Mouse (Mus musculus) embryonic facial prominence, embryonic 11.5 days (tissue): Measurements from ENCODE around the gene Ube2g2. TPM values are rescaled to one million over a fixed set of nuclear protein-coding genes. Genes with fewer than 3 reads are reported as not detected.

ENCODE experiments used
- ATAC-seq: fragments of 200-750 bp; cut with Nextera tagmentation; replicated peaks from 2 replicates; pipeline ENCODE4 v1.8.0; 2017; ENCODE audit warnings: low read depth; ENCODE audit not compliant: insufficient number of reproducible peaks, low FRiP score, low TSS enrichment
- DNase-seq: peaks from one replicate; pipeline ENCODE4 v3.0.0-alpha.2; 2015; ENCODE audit warnings: low spot score
- H3K27ac ChIP-seq: fragments of 300-500 bp; sonication (generic); replicated peaks from 2 replicates; pipeline ENCODE4 v1.5.1; 2014; ENCODE audit warnings: mild to moderate bottlenecking, low read depth, low read length, control low read depth
- H3K27me3 ChIP-seq: fragments of 300-500 bp; sonication (generic); 2 replicates; pipeline ENCODE4 v1.6.1; 2014; ENCODE audit warnings: mild to moderate bottlenecking, low read length, moderate library complexity, mixed read lengths; ENCODE audit not compliant: control insufficient read depth, insufficient read depth
- H3K36me3 ChIP-seq: fragments of 300-500 bp; sonication (generic); replicated peaks from 2 replicates; pipeline ENCODE4 v1.6.1; 2014; ENCODE audit warnings: low read depth, mild to moderate bottlenecking, low read length, moderate library complexity, mixed read lengths; ENCODE audit not compliant: control insufficient read depth, insufficient read depth
- H3K4me1 ChIP-seq: fragments of 300-500 bp; sonication (generic); 2 replicates; pipeline ENCODE4 v1.6.1; 2014; ENCODE audit warnings: low read length, mixed read lengths; ENCODE audit not compliant: control insufficient read depth, insufficient read depth
- H3K4me2 ChIP-seq: fragments of 300-500 bp; sonication (generic); 2 replicates; pipeline ENCODE4 v1.6.1; 2014; ENCODE audit warnings: low read depth, mild to moderate bottlenecking, control low read depth, low read length, moderate library complexity
- H3K4me3 ChIP-seq: fragments of 300-500 bp; sonication (generic); 2 replicates; pipeline ENCODE4 v1.5.1; 2014; ENCODE audit warnings: low read depth, low read length, control low read depth
- H3K9ac ChIP-seq: fragments of 300-500 bp; sonication (generic); replicated peaks from 2 replicates; pipeline ENCODE4 v1.6.1; 2014; ENCODE audit warnings: mild to moderate bottlenecking, control low read depth, low read length
- H3K9me3 ChIP-seq: fragments of 300-500 bp; sonication (generic); replicated peaks from 2 replicates; pipeline ENCODE4 v1.6.1; 2016; ENCODE audit warnings: mild to moderate bottlenecking, low read length, inconsistent platforms, mixed read lengths; ENCODE audit not compliant: control insufficient read depth
- WGBS: fragments of 180-500 bp; shearing (Covaris S2); extraction: QIAGEN DNeasy Blood & Tissue Kit; methylation state at CpG from one replicate; pipeline ENCODE4 v1.1.7; 2014; 5-methylcytosine and 5-hydroxymethylcytosine counted together
- polyA plus RNA-seq: library from polyadenylated mRNA; unstranded; fragments of >200 nt; fragmentation: Nextera tagmentation; extraction: Ambion mirVana; gene quantifications from 2 replicates; pipeline ENCODE4 v1.2.1, GENCODE M21; 2014

The Ube2g2 gene
- polyA plus RNA-seq, 1 experiment from 2014 or later: 41.2 TPM

DNA sequence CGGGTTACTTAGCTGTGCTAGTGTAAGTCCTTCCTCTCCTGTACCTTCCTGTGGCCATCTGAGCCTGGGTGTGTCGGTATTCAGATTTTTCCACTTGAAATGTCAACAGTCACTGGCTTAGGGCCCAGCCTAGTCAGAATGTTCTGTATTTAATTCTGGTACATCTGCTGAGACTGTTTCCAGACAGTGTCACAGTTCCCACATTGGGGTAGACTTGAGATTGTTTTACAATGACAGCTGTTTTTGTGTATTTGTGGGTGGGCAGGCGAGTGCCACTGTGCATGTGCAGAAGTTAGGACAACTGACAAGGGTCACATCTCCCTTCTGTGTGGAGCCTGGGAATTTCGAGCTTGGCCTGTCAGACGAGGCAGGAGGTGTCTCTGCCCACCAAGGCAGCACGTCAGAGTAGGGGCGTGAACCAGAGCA lies 2.5 kb downstream of the Ube2g2 start:
- no peaks in the 10 kb centered on the region for H3K36me3 ChIP-seq
- no peaks in the 10 kb centered on the region for H3K27me3 ChIP-seq
- no peak overlapping the region for H3K4me3 ChIP-seq
- DNase-seq (no peak), ATAC-seq (no peak)
- no peak overlapping the region for H3K9ac ChIP-seq
- 79% methylated on average over 7 of the region's 7 CpGs for WGBS
- H3K27ac ChIP-seq: no peak overlapping the region
- H3K4me2 ChIP-seq: no peak overlapping the region
- no peaks in the 10 kb centered on the region for H3K4me1 ChIP-seq
- H3K9me3 ChIP-seq: no peaks in the 10 kb centered on the region

- no peak overlapping the region for H3K4me2 ChIP-seq
- H3K9ac ChIP-seq: no peak overlapping the region
- ATAC-seq (no peak), DNase-seq (no peak)
- no peak overlapping the region for H3K27ac ChIP-seq
- H3K4me1 ChIP-seq: no peaks in the 10 kb centered on the region
- 91% methylated on average over 7 of the region's 7 CpGs for WGBS
- no peaks in the 10 kb centered on the region for H3K36me3 ChIP-seq
- H3K9me3 ChIP-seq: no peaks in the 10 kb centered on the region
- no peaks in the 10 kb centered on the region for H3K27me3 ChIP-seq
- H3K4me3 ChIP-seq: no peak overlapping the region
These were observed 4.0 kb downstream of the Ube2g2 start for GRCm38 (mm10) chr10:77626036-77626435.

GRCm38 (mm10) chr10:77626591-77626990 lies 4.5 kb downstream of the Ube2g2 start:
- H3K36me3 ChIP-seq: no peaks in the 10 kb centered on the region
- no peak overlapping the region for H3K27ac ChIP-seq
- H3K4me3 ChIP-seq: no peak overlapping the region
- H3K9me3 ChIP-seq: no peaks in the 10 kb centered on the region
- H3K9ac ChIP-seq: no peak overlapping the region
- WGBS: 80% methylated on average over 7 of the region's 7 CpGs
- no peaks in the 10 kb centered on the region for H3K27me3 ChIP-seq
- H3K4me1 ChIP-seq: no peaks in the 10 kb centered on the region
- DNase-seq (no peak), ATAC-seq (no peak)
- H3K4me2 ChIP-seq: no peak overlapping the region

- no peak overlapping the region for H3K4me2 ChIP-seq
- no peaks in the 10 kb centered on the region for H3K27me3 ChIP-seq
- no peaks in the 10 kb centered on the region for H3K36me3 ChIP-seq
- peak; percentile 84 for DNase-seq
- H3K4me1 ChIP-seq: no peaks in the 10 kb centered on the region
- H3K9ac ChIP-seq: no peak overlapping the region
- H3K4me3 ChIP-seq: no peak overlapping the region
- no peaks in the 10 kb centered on the region for H3K9me3 ChIP-seq
- ATAC-seq: peak; percentile 74; the same call in 1 of the 2 replicates
- 38% methylated on average over 2 of the region's 2 CpGs for WGBS
- no peak overlapping the region for H3K27ac ChIP-seq
These were observed 5.4 kb downstream of the Ube2g2 start for GRCm38 (mm10) chr10:77627497-77627896.

GRCm38 (mm10) chr10:77629163-77629562 lies 7.1 kb downstream of the Ube2g2 start:
- no peak overlapping the region for H3K4me2 ChIP-seq
- no peaks in the 10 kb centered on the region for H3K9me3 ChIP-seq
- DNase-seq (no peak), ATAC-seq (no peak)
- no peak overlapping the region for H3K27ac ChIP-seq
- H3K27me3 ChIP-seq: no peaks in the 10 kb centered on the region
- no peak overlapping the region for H3K9ac ChIP-seq
- H3K4me1 ChIP-seq: no peaks in the 10 kb centered on the region
- H3K36me3 ChIP-seq: peaks cover 5% of the 10 kb centered on the region; the same call in 1 of the 2 replicates
- WGBS: 75% methylated on average over 3 of the region's 3 CpGs
- no peak overlapping the region for H3K4me3 ChIP-seq

DNA sequence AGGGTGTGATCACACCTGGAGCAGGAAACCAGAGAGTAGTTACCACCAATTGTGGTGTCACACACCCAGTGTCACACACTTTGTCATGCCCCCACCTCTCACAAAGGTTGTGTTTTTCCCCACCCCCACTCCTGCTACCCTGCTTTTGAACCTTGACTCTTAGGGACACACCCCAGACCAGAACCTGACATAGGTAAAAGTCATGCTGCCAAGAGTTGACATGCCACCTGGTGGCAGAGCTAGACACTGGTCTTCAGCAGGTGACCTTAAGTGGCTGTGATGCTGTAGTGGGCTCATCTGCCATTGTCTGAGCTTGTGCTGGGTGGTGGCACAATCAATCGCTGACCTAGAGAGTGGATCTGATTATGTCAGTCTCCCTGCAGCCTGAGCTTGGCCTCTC lies 7.9 kb downstream of the Ube2g2 start:
- 94% methylated on average over 1 of the region's 1 CpGs for WGBS
- ATAC-seq (no peak), DNase-seq (no peak)
- Histone ChIP-seq H3K9me3 (no peaks in the 10 kb centered on the region), H3K4me2 (no peak overlapping the region), H3K36me3 (peaks cover 5% of the 10 kb centered on the region; the same call in 1 of the 2 replicates), H3K4me1 (no peaks in the 10 kb centered on the region), H3K27ac (no peak overlapping the region), H3K27me3 (no peaks in the 10 kb centered on the region), H3K9ac (no peak overlapping the region), H3K4me3 (no peak overlapping the region)

- Histone ChIP-seq H3K9ac (no peak overlapping the region), H3K4me1 (no peaks in the 10 kb centered on the region), H3K4me2 (no peak overlapping the region), H3K4me3 (no peak overlapping the region), H3K9me3 (no peaks in the 10 kb centered on the region), H3K27ac (no peak overlapping the region), H3K27me3 (no peaks in the 10 kb centered on the region), H3K36me3 (peaks cover 5% of the 10 kb centered on the region; the same call in 1 of the 2 replicates)
- 84% methylated on average over 6 of the region's 6 CpGs for WGBS
- DNase-seq (no peak), ATAC-seq (no peak)
These were observed 11.9 kb downstream of the Ube2g2 start for GRCm38 (mm10) chr10:77634016-77634415.

DNA sequence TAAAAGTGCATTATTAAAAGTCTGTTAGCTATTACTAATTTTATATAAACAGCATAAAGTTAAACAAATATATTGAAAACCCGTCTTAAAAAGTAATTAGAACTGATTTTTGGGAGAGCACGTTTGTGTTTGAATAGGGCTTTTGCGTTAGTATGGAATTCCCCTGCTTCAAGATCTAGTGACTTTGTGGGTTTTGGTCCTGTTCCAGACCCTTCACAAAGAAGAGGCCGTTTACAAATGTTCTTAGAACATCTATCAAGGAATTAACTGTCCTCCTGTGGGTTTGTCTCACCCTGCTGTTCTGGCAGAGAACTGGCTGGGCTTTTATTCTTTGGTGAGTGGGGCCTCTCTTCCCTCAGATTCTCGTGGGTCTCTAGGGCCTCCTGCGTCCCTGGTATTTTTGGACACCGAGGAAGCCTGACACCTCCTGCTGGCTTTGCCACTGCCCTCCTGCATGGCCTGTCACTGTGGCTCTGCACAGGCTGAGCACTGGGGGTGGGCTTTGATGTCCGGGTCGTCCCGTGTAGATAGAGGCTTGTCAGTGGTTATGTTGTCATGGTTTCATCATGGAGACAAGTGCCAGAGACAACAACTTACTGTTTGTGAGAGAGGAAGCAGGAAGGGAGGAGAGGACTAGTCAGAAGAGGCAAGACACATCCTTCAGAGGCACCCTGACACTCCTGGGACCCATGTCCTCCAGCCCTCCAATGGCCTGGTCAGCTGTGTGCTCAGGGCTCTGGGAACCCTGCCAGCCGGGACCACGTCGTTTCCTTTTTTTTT lies 12.6 kb downstream of the Ube2g2 start:
- Histone ChIP-seq H3K9ac (no peak overlapping the region), H3K27me3 (no peaks in the 10 kb centered on the region), H3K27ac (no peak overlapping the region), H3K4me3 (no peak overlapping the region), H3K4me2 (no peak overlapping the region), H3K4me1 (no peaks in the 10 kb centered on the region), H3K9me3 (no peaks in the 10 kb centered on the region), H3K36me3 (peaks cover 5% of the 10 kb centered on the region; the same call in 1 of the 2 replicates)
- DNase-seq (no peak), ATAC-seq (no peak)
- 78% methylated on average over 13 of the region's 13 CpGs for WGBS
